Mouse (Mus musculus): ENCODE results near the gene Map3k9. TPM values are rescaled to one million over a fixed set of nuclear protein-coding genes. Genes with fewer than 3 reads are reported as not detected.

Gene Map3k9
- polyA plus RNA-seq, 1 experiment from 2014 or later = 0.20 TPM

DNA sequence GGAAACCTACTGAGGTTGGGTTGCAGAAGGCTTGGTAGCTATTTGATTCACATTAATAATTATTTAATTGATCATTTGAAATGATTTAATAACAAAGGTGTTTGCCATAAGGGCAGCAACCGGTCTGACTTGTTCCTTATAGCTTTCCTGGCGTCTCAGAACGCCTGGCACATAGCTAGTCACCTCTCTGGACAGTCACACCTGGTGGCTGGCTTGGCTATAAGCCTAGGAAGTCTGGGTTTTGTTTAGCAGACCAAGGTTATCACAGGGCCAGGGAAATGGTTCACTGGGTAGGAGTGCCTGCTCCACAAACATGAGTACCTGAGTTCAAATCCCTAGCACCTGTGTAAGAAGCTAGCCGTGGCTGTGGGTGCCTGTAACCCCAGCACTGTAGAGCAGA, 2.3 kb upstream of the Map3k9 start:
- ATAC-seq (ENCODE audit: extremely low read depth, insufficient number of reproducible peaks, low FRiP score, low TSS enrichment) = no peak
- Histone ChIP-seq H3K4me3 (no peak overlapping the region), H3K27me3 (replicated peaks) (peaks cover 81% of the 10 kb centered on the region), H3K27ac (replicated peaks) (no peak overlapping the region), H3K4me2 (no peak overlapping the region), H3K9me3 (no peaks in the 10 kb centered on the region), H3K9ac (no peak overlapping the region), H3K36me3 (no peaks in the 10 kb centered on the region), H3K4me1 (peaks cover 14% of the 10 kb centered on the region)
- WGBS = 57% methylated on average over 4 of the region's 4 CpGs

DNA sequence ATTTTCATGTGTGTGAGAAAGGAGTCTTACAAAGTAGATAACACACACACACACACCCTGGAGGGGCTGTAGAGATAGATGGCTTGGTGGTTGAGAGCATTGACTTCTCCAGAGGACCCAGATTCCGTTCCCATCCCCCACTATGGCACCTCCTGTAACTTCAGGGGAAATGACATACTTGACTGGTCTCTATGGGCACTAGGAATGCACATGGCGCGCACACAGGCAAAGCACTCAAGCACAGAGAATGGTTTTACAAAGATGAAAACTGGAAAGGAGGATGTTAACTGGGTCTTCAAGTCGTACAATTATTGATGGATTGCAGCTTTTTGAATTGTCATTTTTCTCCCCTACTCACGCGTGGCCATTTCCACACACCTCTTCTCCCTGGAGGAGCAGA, 1.6 kb upstream of the Map3k9 start:
- H3K4me1 ChIP-seq = peaks cover 14% of the 10 kb centered on the region
- peaks cover 88% of the 10 kb centered on the region for H3K27me3 ChIP-seq (replicated peaks)
- no peak overlapping the region for H3K9ac ChIP-seq
- 78% methylated on average over 6 of the region's 6 CpGs for WGBS
- no peaks in the 10 kb centered on the region for H3K36me3 ChIP-seq
- H3K9me3 ChIP-seq = no peaks in the 10 kb centered on the region
- H3K27ac ChIP-seq (replicated peaks) = no peak overlapping the region
- no peak for ATAC-seq (ENCODE audit: extremely low read depth, insufficient number of reproducible peaks, low FRiP score, low TSS enrichment)
- no peak overlapping the region for H3K4me3 ChIP-seq
- no peak overlapping the region for H3K4me2 ChIP-seq

DNA sequence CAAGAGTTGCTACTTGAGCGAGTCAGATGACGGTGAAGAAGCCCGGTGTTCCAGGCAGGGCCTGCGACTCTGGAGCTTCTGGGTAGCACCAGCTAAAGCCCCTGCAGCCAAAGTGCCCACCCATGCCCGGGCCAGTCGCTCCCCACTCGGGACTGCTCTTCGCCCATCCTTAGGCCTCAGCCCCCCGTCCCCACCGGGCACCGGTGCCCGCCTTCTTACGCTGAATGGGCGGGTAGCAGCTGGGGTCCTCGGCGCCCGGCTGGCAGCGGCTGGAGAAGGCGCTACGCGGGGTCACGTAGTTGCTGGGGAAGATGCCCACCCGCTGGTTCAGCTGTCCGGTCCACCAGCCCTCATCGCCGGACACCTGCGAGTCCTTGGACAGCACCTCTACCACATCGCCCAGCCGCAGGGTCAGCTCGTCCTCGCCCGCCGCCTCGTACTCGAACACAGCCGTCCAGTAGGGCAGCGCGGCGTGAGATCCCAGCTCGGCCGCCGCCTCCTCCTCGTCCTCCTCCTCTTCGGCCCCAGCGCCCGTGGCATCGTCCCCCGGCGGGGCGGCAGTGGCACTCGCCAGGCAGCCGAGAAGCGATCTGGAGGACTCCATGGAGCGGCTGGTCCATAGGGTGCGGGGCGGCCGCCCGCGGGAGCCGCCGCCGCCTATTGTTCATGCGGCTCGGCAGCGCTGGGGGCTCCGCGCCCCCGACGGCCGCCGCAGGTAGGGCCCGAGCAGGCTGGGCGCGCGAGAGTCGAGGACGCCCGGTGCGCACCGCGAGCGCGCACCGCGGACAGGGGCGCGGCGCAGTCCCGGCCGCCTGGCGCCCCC, 493 bp downstream of the Map3k9 start:
- peak; percentile 20; the same call in 1 of the 2 replicates for ATAC-seq (ENCODE audit: extremely low read depth, insufficient number of reproducible peaks, low FRiP score, low TSS enrichment)
- H3K4me3 ChIP-seq = peak overlapping the region; percentile 76
- H3K4me1 ChIP-seq = peaks cover 14% of the 10 kb centered on the region
- H3K9me3 ChIP-seq = no peaks in the 10 kb centered on the region
- no peak overlapping the region for H3K27ac ChIP-seq (replicated peaks)
- WGBS = under 1% methylated on average over 83 of the region's 91 CpGs
- peak overlapping the region; percentile 99 for H3K4me2 ChIP-seq
- peaks cover 78% of the 10 kb centered on the region for H3K27me3 ChIP-seq (replicated peaks)
- H3K36me3 ChIP-seq = no peaks in the 10 kb centered on the region
- H3K9ac ChIP-seq = peak overlapping the region; percentile 76

DNA sequence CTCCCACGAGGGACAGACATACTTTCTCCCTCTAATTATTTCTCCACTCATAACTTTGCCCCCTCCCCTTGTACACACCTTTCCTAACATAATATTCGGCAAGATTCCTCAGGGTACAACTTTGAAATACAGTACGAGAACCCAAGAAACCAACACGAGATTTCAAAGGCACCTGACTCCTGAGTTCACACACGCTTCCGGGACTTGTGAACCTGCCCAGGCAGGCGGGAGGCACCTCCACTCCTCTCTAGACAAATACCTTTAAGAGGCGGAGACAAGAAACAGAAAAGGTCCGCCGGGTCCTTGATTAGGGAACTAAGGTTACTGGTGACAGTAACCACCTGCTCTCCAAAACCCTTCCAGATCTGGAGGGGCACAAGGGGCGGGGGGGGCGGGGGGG, 1.1 kb downstream of the Map3k9 start:
- Histone ChIP-seq H3K9ac (no peak overlapping the region), H3K4me1 (peaks cover 14% of the 10 kb centered on the region), H3K36me3 (no peaks in the 10 kb centered on the region), H3K27me3 (replicated peaks) (peaks cover 71% of the 10 kb centered on the region), H3K4me2 (peak overlapping the region; percentile 99), H3K27ac (replicated peaks) (no peak overlapping the region), H3K9me3 (no peaks in the 10 kb centered on the region), H3K4me3 (peak overlapping the region; percentile 76)
- no peak for ATAC-seq (ENCODE audit: extremely low read depth, insufficient number of reproducible peaks, low FRiP score, low TSS enrichment)
- 10% methylated on average over 12 of the region's 12 CpGs for WGBS

DNA sequence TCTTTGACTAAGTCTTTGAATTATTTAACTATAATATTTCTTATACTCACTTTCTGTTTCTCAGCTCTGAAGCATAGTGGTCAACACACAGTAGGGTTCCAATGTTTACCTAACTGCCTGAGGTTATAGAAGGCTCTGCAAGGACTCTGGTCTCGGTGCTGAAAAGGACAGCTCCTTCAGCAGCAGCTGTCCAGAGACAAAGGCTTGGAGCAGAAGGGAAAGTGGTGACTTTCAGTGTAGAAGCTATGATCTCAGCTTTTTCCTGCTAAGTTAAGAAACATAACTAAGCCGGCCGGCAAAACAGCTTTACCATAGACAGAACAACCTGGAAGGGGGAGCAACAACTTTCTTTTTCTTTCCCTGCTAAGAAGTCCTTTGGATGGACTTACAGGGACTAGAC, 4.8 kb downstream of the Map3k9 start:
- Histone ChIP-seq H3K4me1 (peaks cover 8% of the 10 kb centered on the region), H3K27me3 (replicated peaks) (peaks cover 39% of the 10 kb centered on the region), H3K36me3 (no peaks in the 10 kb centered on the region), H3K9ac (no peak overlapping the region), H3K4me2 (no peak overlapping the region), H3K27ac (replicated peaks) (no peak overlapping the region), H3K4me3 (no peak overlapping the region), H3K9me3 (no peaks in the 10 kb centered on the region)
- WGBS = 15% methylated on average over 3 of the region's 3 CpGs
- ATAC-seq (ENCODE audit: extremely low read depth, insufficient number of reproducible peaks, low FRiP score, low TSS enrichment) = no peak

DNA sequence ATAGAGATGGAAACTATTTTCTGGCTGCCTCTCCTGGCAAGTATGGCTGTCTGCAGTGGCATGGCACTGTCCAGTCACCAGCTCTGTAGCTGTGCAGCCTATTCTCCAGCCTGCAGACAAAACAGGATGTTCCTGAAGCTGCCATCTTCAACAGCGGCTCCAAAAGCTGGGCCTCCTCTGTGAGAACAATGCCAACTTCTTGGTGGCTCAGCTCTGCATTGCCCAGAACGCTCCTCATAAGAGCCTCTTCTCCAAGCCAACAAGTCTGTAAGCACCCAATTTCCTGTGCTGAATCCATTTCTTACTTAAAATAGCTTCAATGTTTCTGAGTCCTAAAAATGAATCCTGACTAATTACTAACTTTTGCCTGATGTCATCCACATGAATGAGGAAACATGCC, 5.3 kb downstream of the Map3k9 start:
- H3K4me1 ChIP-seq = peaks cover 6% of the 10 kb centered on the region
- no peaks in the 10 kb centered on the region for H3K9me3 ChIP-seq
- no peak for ATAC-seq (ENCODE audit: extremely low read depth, insufficient number of reproducible peaks, low FRiP score, low TSS enrichment)
- H3K27ac ChIP-seq (replicated peaks) = no peak overlapping the region
- H3K4me3 ChIP-seq = no peak overlapping the region
- no peaks in the 10 kb centered on the region for H3K36me3 ChIP-seq
- H3K9ac ChIP-seq = no peak overlapping the region
- 68% methylated on average over 2 of the region's 2 CpGs for WGBS
- H3K27me3 ChIP-seq (replicated peaks) = peaks cover 35% of the 10 kb centered on the region
- no peak overlapping the region for H3K4me2 ChIP-seq

DNA sequence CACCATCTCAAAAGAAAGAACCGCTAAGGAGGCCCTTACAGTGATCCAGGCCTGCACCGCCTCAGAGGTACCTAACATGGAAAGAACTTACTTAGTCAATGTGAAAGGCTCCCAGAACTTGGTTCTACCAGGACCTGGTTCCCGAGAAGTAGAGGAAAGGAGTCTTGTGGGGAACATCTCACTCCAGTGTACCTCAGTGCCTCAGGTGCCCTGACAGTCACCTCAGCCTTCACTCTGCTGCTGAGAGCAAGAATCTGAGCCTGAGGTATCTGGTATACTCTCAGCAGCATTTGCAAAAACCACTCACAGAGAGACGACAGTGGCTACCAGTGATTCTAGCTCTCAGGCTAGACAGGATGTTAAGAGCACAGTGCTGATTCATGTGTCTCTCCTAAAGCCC, 6.8 kb downstream of the Map3k9 start:
- ATAC-seq (ENCODE audit: extremely low read depth, insufficient number of reproducible peaks, low FRiP score, low TSS enrichment) = no peak
- Histone ChIP-seq H3K4me1 (no peaks in the 10 kb centered on the region), H3K9me3 (no peaks in the 10 kb centered on the region), H3K27ac (replicated peaks) (no peak overlapping the region), H3K4me2 (no peak overlapping the region), H3K36me3 (no peaks in the 10 kb centered on the region), H3K4me3 (no peak overlapping the region), H3K27me3 (replicated peaks) (peaks cover 22% of the 10 kb centered on the region), H3K9ac (no peak overlapping the region)
- 68% methylated on average over 4 of the region's 4 CpGs for WGBS

DNA sequence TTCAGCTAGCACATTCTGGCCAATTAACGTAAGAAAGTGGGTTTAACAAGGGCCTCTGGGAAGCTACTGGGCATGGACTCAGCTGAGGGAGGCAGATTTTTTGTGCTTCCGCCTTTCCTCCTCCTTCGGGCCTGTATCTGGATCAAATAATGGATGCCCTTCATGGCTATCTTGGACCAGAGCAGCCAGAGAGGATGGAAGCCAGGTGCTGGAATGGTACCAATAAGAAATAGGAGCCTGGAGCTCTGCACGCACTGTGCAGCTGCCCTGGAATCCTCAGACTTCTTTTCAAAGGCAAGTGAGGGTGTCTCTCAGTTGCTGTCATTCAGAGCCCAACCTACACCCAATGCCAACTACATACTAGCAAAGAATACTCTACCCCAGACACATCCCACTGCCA, 11.5 kb downstream of the Map3k9 start:
- H3K27me3 ChIP-seq (replicated peaks) = no peaks in the 10 kb centered on the region
- no peak for ATAC-seq (ENCODE audit: extremely low read depth, insufficient number of reproducible peaks, low FRiP score, low TSS enrichment)
- H3K4me1 ChIP-seq = no peaks in the 10 kb centered on the region
- no peaks in the 10 kb centered on the region for H3K9me3 ChIP-seq
- no peak overlapping the region for H3K9ac ChIP-seq
- no peaks in the 10 kb centered on the region for H3K36me3 ChIP-seq
- no peak overlapping the region for H3K27ac ChIP-seq (replicated peaks)
- H3K4me3 ChIP-seq = no peak overlapping the region
- H3K4me2 ChIP-seq = no peak overlapping the region
- WGBS = 77% methylated on average over 4 of the region's 4 CpGs

DNA sequence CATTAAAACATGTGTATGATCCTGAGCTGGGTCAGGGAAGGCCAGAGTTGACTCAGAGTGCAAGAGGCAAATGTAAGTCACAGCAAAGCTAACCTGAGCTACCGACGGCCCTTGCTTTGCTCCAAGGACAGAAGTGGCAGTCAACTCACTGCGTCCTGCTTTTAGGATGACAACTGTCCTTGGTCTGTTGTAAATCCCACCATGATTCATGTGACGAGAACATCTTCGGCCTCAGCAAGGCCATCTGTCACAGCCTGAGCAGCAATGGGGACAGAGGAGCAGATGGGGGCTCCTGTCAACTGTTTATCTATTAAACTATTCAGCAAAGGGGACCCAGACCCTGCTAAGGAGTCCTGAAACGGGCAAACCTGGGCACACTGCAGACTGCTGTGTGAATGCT, 15.6 kb downstream of the Map3k9 start:
- Histone ChIP-seq H3K9me3 (no peaks in the 10 kb centered on the region), H3K4me1 (no peaks in the 10 kb centered on the region), H3K4me3 (no peak overlapping the region), H3K4me2 (no peak overlapping the region), H3K9ac (no peak overlapping the region), H3K36me3 (no peaks in the 10 kb centered on the region), H3K27me3 (replicated peaks) (no peaks in the 10 kb centered on the region), H3K27ac (replicated peaks) (no peak overlapping the region)
- no peak for ATAC-seq (ENCODE audit: extremely low read depth, insufficient number of reproducible peaks, low FRiP score, low TSS enrichment)
- 77% methylated on average over 6 of the region's 6 CpGs for WGBS

DNA sequence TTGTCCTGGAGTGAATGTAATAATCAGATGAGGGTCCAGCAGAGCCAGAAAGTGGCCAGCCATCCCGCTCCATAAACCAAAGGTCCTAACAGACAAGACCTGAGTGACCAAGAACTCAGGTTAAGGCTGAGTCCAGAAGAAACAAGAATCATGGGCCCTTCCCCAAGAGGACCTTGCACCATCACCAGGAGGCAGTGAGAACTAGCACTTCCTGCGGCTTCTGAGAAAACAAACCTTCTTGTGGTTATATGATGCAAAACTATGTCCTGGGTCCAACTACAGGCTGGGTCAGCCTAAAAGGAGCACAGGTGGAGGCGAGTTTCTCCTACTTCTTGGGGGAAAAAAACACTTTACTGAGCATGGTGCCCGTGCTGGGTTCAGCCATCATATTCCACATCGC, 16.6 kb downstream of the Map3k9 start:
- Histone ChIP-seq H3K9ac (no peak overlapping the region), H3K4me1 (no peaks in the 10 kb centered on the region), H3K4me2 (no peak overlapping the region), H3K27ac (replicated peaks) (no peak overlapping the region), H3K36me3 (no peaks in the 10 kb centered on the region), H3K27me3 (replicated peaks) (no peaks in the 10 kb centered on the region), H3K4me3 (no peak overlapping the region), H3K9me3 (no peaks in the 10 kb centered on the region)
- no peak for ATAC-seq (ENCODE audit: extremely low read depth, insufficient number of reproducible peaks, low FRiP score, low TSS enrichment)
- 81% methylated on average over 5 of the region's 5 CpGs for WGBS

DNA sequence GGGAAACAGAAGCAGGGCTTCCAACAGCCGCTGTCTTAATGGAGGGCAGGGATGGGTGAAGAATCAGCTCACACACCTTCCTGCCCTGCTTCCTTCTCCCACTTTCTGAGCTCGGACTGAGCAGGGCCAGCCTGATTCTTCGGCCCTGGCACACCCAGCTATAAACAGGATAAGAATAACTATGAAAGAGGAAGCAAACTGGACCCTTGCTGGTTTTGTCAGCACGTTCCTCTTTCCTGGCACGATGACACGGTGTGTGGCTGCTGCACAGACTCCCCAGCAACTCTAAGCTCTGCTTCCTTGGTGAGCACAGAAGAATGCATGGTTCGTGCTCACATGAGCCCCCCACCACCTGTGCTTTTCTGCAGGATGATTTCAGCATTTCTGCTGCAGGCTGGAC, 26.3 kb downstream of the Map3k9 start:
- Histone ChIP-seq H3K9me3 (no peaks in the 10 kb centered on the region), H3K27me3 (replicated peaks) (no peaks in the 10 kb centered on the region), H3K27ac (replicated peaks) (no peak overlapping the region), H3K36me3 (no peaks in the 10 kb centered on the region), H3K4me1 (peaks cover 11% of the 10 kb centered on the region; the same call in 1 of the 2 replicates), H3K4me3 (no peak overlapping the region), H3K9ac (no peak overlapping the region), H3K4me2 (no peak overlapping the region)
- 52% methylated on average over 7 of the region's 7 CpGs for WGBS
- no peak for ATAC-seq (ENCODE audit: extremely low read depth, insufficient number of reproducible peaks, low FRiP score, low TSS enrichment)

DNA sequence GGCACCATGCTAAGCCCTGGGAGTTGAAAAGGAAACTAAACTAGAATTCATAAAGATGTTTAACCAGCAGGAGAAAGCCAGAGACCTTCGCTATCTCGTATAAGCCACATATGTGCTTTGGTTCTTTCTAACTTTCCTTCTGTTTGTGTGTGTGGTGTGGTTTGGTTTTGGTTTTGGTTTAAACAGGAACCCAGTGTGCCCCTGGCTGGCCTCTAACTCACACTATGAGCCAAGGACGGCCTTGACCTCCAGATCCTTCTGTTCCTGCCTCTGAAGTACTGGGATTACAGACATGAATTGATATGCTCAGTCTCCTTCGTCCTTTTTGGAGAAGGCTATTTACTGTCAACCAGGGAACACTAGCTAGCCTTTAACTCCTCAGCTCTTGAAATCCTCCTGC, 29.9 kb downstream of the Map3k9 start:
- 68% methylated on average over 4 of the region's 4 CpGs for WGBS
- no peak overlapping the region for H3K27ac ChIP-seq (replicated peaks)
- ATAC-seq (ENCODE audit: extremely low read depth, insufficient number of reproducible peaks, low FRiP score, low TSS enrichment) = no peak
- peaks cover 16% of the 10 kb centered on the region for H3K4me1 ChIP-seq
- H3K36me3 ChIP-seq = no peaks in the 10 kb centered on the region
- H3K4me3 ChIP-seq = no peak overlapping the region
- no peak overlapping the region for H3K9ac ChIP-seq
- no peaks in the 10 kb centered on the region for H3K9me3 ChIP-seq
- H3K27me3 ChIP-seq (replicated peaks) = no peaks in the 10 kb centered on the region
- H3K4me2 ChIP-seq = no peak overlapping the region

Measured in heart, embryonic 13.5 days (tissue).